Mouse (Mus musculus): Measurements from ENCODE around the gene Sfxn5. TPM values are rescaled to one million over a fixed set of nuclear protein-coding genes. Genes with fewer than 3 reads are reported as not detected.

The Sfxn5 gene
- polyA plus RNA-seq, 1 experiment, result 0.63 TPM

- no peak overlapping the region for H3K27ac ChIP-seq (ENCODE audit: insufficient read depth, low read depth, low read length)
- no peaks in the 10 kb centered on the region for H3K36me3 ChIP-seq (ENCODE audit: control insufficient read depth, insufficient read depth, low read length)
- 0 out of 2 replicates have a peak, but pooled peaks cover 3% of the 10 kb centered on the region for H3K27me3 ChIP-seq (ENCODE audit: control insufficient read depth, insufficient read depth, low read length)
- 69% methylated on average over 5 of the region's 5 CpGs for whole genome bisulfite sequencing
- TF ChIP-seq POLR2A (IDR thresholded peaks at IDR 0.05; ENCODE audit: low read depth, low read length) (no peak), CTCF (IDR thresholded peaks at IDR 0.05; ENCODE audit: extremely low read depth, insufficient read length, insufficient replicate concordance, low read depth, low read length) (no peak)
- H3K4me3 ChIP-seq (ENCODE audit: low read depth, low read length), result no peak overlapping the region
- H3K4me1 ChIP-seq (ENCODE audit: control insufficient read depth, insufficient read depth, insufficient read length, low read length), result no peaks in the 10 kb centered on the region
Observed at GRCm38 (mm10) chr6:85334851-85335250, 1.6 kb upstream of the Sfxn5 start.

- Histone ChIP-seq H3K36me3 (ENCODE audit: control insufficient read depth, insufficient read depth, low read length) (no peaks in the 10 kb centered on the region), H3K4me1 (ENCODE audit: control insufficient read depth, insufficient read depth, insufficient read length, low read length) (no peaks in the 10 kb centered on the region), H3K4me3 (ENCODE audit: low read depth, low read length) (no peak overlapping the region), H3K27ac (ENCODE audit: insufficient read depth, low read depth, low read length) (no peak overlapping the region), H3K27me3 (ENCODE audit: control insufficient read depth, insufficient read depth, low read length) (0 out of 2 replicates have a peak, but pooled peaks cover 3% of the 10 kb centered on the region)
- TF ChIP-seq CTCF (IDR thresholded peaks at IDR 0.05; ENCODE audit: extremely low read depth, insufficient read length, insufficient replicate concordance, low read depth, low read length), result no peak
- TF ChIP-seq POLR2A (IDR thresholded peaks at IDR 0.05; ENCODE audit: low read depth, low read length), result no peak
Observed at GRCm38 (mm10) chr6:85334251-85334650, 1.0 kb upstream of the Sfxn5 start.

GRCm38 (mm10) chr6:85333732-85334131, 510 bp upstream of the Sfxn5 start:
- no peak overlapping the region for H3K27ac ChIP-seq (ENCODE audit: insufficient read depth, low read depth, low read length)
- 0 out of 2 replicates have a peak, but pooled peaks cover 3% of the 10 kb centered on the region for H3K27me3 ChIP-seq (ENCODE audit: control insufficient read depth, insufficient read depth, low read length)
- H3K4me3 ChIP-seq (ENCODE audit: low read depth, low read length), result peak overlapping the region; percentile 73
- 3% methylated on average over 13 of the region's 13 CpGs for WGBS
- H3K36me3 ChIP-seq (ENCODE audit: control insufficient read depth, insufficient read depth, low read length), result no peaks in the 10 kb centered on the region
- TF ChIP-seq CTCF (IDR thresholded peaks at IDR 0.05; ENCODE audit: extremely low read depth, insufficient read length, insufficient replicate concordance, low read depth, low read length) (no peak), POLR2A (IDR thresholded peaks at IDR 0.05; ENCODE audit: low read depth, low read length) (no peak)
- H3K4me1 ChIP-seq (ENCODE audit: control insufficient read depth, insufficient read depth, insufficient read length, low read length), result no peaks in the 10 kb centered on the region

GRCm38 (mm10) chr6:85332351-85332999, 747 bp downstream of the Sfxn5 start:
- no peaks in the 10 kb centered on the region for H3K4me1 ChIP-seq (ENCODE audit: control insufficient read depth, insufficient read depth, insufficient read length, low read length)
- no peaks in the 10 kb centered on the region for H3K36me3 ChIP-seq (ENCODE audit: control insufficient read depth, insufficient read depth, low read length)
- TF ChIP-seq CTCF (IDR thresholded peaks at IDR 0.05; ENCODE audit: extremely low read depth, insufficient read length, insufficient replicate concordance, low read depth, low read length) (no peak), POLR2A (IDR thresholded peaks at IDR 0.05; ENCODE audit: low read depth, low read length) (no peak)
- H3K27ac ChIP-seq (ENCODE audit: insufficient read depth, low read depth, low read length), result no peak overlapping the region
- WGBS, result 2% methylated on average over 41 of the region's 41 CpGs
- peak overlapping the region; percentile 73 for H3K4me3 ChIP-seq (ENCODE audit: low read depth, low read length)
- 0 out of 2 replicates have a peak, but pooled peaks cover 3% of the 10 kb centered on the region for H3K27me3 ChIP-seq (ENCODE audit: control insufficient read depth, insufficient read depth, low read length)

DNA sequence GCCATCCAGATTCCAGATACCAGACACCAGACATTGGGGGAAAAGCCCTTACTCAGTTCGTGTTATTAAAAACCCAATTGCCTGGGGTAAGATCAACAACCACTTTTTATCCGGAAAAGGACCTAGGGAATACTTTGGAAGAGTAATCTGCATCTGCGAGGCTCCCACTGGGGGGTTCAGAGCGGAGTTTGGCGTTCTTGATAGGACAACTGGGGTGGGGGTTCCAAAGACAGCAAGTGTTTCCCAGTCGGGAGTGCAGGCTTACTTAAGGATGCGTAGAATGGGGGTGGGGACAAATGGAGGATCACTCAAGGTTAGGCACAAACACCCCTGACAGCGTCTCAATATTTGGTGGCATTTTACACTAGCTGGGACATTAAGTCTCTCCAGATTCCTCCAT, 1.5 kb downstream of the Sfxn5 start:
- 0 out of 2 replicates have a peak, but pooled peaks cover 3% of the 10 kb centered on the region for H3K27me3 ChIP-seq (ENCODE audit: control insufficient read depth, insufficient read depth, low read length)
- WGBS, result 34% methylated on average over 8 of the region's 8 CpGs
- no peaks in the 10 kb centered on the region for H3K4me1 ChIP-seq (ENCODE audit: control insufficient read depth, insufficient read depth, insufficient read length, low read length)
- no peaks in the 10 kb centered on the region for H3K36me3 ChIP-seq (ENCODE audit: control insufficient read depth, insufficient read depth, low read length)
- H3K27ac ChIP-seq (ENCODE audit: insufficient read depth, low read depth, low read length), result no peak overlapping the region
- no peak for TF ChIP-seq POLR2A (IDR thresholded peaks at IDR 0.05; ENCODE audit: low read depth, low read length)
- no peak for TF ChIP-seq CTCF (IDR thresholded peaks at IDR 0.05; ENCODE audit: extremely low read depth, insufficient read length, insufficient replicate concordance, low read depth, low read length)
- H3K4me3 ChIP-seq (ENCODE audit: low read depth, low read length), result no peak overlapping the region

DNA sequence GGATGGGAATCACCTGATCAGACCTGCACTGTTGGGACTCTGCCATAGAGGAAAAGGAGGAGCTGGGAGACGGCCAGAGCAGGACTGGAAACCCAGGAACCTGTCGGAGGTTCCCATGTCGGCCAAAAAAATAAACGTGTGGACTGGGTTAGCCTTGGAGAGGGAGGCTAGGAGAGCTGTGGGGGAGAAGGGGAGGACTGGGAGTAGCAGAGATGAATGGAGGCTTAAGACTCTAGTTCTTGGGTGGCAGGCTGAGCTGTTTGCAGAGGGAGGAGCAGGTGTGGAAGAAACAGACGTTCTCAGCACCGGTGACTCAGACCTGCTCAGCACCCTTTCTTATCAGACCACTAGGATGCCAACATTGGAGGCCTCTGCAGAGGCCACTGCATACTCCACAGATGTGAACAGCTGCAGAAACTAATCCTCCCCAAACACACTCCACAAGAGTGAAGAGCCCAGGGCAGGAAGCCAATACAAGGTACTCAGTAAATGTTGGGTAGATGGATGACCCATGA, 1.9 kb downstream of the Sfxn5 start:
- Histone ChIP-seq H3K4me1 (ENCODE audit: control insufficient read depth, insufficient read depth, insufficient read length, low read length) (no peaks in the 10 kb centered on the region), H3K36me3 (ENCODE audit: control insufficient read depth, insufficient read depth, low read length) (no peaks in the 10 kb centered on the region), H3K4me3 (ENCODE audit: low read depth, low read length) (no peak overlapping the region), H3K27ac (ENCODE audit: insufficient read depth, low read depth, low read length) (no peak overlapping the region), H3K27me3 (ENCODE audit: control insufficient read depth, insufficient read depth, low read length) (0 out of 2 replicates have a peak, but pooled peaks cover 3% of the 10 kb centered on the region)
- TF ChIP-seq POLR2A (IDR thresholded peaks at IDR 0.05; ENCODE audit: low read depth, low read length) (no peak), CTCF (IDR thresholded peaks at IDR 0.05; ENCODE audit: extremely low read depth, insufficient read length, insufficient replicate concordance, low read depth, low read length) (no peak)
- WGBS, result 18% methylated on average over 6 of the region's 6 CpGs

DNA sequence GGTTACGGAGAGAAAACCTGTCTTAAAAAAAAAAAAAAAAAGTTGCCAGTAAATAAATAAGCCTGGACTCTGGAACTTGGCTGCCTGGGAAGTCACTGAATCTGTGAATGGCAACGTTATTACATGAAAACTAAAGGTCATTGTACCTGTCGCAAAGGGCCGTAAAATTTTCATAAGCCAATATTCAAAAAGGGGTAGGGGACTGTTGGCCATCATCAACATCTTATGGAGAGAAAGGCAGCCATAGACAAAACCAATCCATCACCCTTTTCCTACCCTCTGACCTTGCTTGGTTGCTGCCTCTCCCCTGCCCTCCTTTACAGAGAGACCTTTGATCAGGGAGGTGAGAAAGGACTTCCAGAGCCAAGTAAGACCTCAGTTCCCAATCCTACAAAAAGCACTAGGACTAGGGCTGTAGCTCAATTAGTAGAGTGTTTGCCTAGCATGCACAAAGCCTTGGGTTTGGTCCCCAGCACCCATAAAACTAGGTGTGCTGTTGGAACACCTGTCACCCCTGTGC, 3.5 kb downstream of the Sfxn5 start:
- TF ChIP-seq CTCF (IDR thresholded peaks at IDR 0.05; ENCODE audit: extremely low read depth, insufficient read length, insufficient replicate concordance, low read depth, low read length), result no peak
- no peak for TF ChIP-seq POLR2A (IDR thresholded peaks at IDR 0.05; ENCODE audit: low read depth, low read length)
- Histone ChIP-seq H3K27ac (ENCODE audit: insufficient read depth, low read depth, low read length) (no peak overlapping the region), H3K36me3 (ENCODE audit: control insufficient read depth, insufficient read depth, low read length) (no peaks in the 10 kb centered on the region), H3K4me1 (ENCODE audit: control insufficient read depth, insufficient read depth, insufficient read length, low read length) (no peaks in the 10 kb centered on the region), H3K4me3 (ENCODE audit: low read depth, low read length) (no peak overlapping the region), H3K27me3 (ENCODE audit: control insufficient read depth, insufficient read depth, low read length) (0 out of 2 replicates have a peak, but pooled peaks cover 3% of the 10 kb centered on the region)
- 45% methylated on average over 4 of the region's 4 CpGs for WGBS

Measured in small intestine, adult 2 months (tissue).